Mouse (Mus musculus) G1E (cell line): Measurements from ENCODE around the gene Grtp1.

Experiments used
- CTCF ChIP-seq: IDR thresholded peaks from 2 replicates; pipeline ENCODE4 v1.5.1; 2012; ENCODE audit warnings: low read depth, low read length, inconsistent platforms, mixed read lengths
- GATA1 ChIP-seq: IDR thresholded peaks from 2 replicates; pipeline ENCODE4 v1.6.1; 2012; ENCODE audit warnings: borderline replicate concordance, low read length, inconsistent platforms, mixed read lengths
- GATA2 ChIP-seq: IDR thresholded peaks from 2 replicates; pipeline ENCODE4 v1.6.1; 2012; ENCODE audit warnings: low read depth, low read length, inconsistent platforms, borderline replicate concordance
- POLR2AphosphoS5 ChIP-seq: IDR thresholded peaks from 2 replicates; pipeline ENCODE4 v1.6.1; 2012; ENCODE audit warnings: low read depth, low read length, inconsistent platforms; ENCODE audit not compliant: insufficient replicate concordance
- TAL1 ChIP-seq: conservative IDR thresholded peaks from 2 replicates; pipeline ENCODE4 v1.6.1; 2012; ENCODE audit warnings: low read depth, low read length, inconsistent platforms, mixed read lengths

DNA sequence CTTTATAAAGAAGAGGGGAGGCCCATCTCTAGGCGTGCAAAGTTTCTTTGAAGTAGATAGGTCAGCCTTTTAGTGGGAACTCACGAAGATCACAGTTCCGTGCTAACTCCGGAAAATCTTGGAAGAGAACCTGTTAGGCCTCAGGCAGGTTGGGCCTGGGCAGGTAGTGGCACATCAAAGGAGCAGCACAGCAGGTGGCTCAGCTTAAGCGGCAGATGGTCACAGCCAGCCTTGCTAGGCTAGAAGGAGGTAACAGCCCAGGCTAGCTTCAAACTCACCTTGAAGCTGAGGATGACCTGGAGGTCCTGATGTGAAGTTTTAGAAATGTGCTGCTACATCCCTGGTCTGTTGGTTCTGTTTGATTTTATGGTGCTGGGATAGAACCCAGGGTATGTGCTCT is 50.6 kb downstream of the Grtp1 start:
- TF ChIP-seq CTCF (no peak), POLR2AphosphoS5 (no peak), GATA1 (no peak), TAL1 (no peak), GATA2 (no peak)
